Mouse (Mus musculus): ENCODE data around the gene Pbld2.

Gene Pbld2

DNA sequence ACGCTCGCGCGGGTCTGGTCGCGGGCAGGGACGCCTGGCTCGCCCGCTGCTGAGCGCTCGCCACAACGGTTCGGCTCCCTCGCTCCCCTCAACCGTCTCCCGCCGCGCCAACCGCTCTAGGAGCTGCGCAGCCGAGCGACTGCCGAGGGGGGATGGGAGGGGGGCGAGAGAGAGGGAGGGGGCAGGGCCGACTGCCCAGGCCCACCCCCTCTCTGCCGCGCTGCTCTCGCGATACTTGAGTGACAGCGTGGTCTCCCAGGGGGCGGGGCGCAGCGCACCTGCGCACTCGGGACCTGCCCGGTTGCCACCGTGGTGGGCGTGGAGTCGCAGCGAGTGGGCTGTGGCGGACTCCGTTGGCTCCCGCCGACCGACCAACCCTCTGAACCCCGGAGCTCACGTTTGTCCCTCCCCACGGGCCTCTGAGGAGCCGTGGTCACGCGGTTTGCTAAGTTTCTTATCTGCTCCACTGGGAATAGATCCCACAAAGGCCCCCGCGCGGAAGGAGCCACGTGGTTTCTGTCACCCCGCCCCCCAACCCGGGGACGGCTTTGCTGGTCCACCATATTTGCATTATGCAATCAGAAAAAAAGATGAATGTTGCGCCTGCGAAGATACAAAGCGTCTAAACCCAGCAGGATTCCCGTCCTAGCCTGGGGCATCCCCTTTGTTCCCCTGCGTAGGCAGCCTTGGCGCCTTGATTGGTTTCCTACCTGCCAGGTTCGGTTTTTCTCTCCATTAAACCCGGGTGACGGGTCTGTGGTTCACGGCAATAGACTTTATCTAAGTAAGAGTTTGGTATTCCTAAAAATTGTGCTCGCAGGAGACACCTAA lies at the start of gene Pbld2, which contains the start of gene Hnrnph3:
Gene Pbld2 (plus strand): TSS at position 567 of the 831 bp plus-strand sequence.
Gene Hnrnph3 (minus strand): TSS at position 469 of the 831 bp plus-strand sequence.
- DNase-seq = peak; percentile 99

DNA sequence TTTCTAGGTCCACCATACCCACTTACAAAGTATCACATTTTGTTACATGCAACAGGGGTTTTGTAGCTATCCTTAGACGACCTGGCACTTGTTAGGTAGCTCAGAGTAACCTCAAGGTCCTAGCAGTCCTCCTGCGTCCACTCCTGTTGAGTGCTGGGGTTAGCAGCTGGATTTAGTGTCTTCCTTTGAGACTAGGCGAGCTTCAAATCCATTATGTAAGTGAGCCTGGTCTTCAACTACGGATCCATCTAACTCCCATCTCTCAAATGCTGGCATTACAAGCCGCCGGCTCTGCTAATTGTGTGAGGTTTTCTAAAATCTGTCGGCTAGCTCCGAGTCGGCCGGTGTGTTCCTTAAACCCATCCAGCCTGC lies 44.5 kb upstream of the Pbld2 start:
- DNase-seq = no peak

DNA sequence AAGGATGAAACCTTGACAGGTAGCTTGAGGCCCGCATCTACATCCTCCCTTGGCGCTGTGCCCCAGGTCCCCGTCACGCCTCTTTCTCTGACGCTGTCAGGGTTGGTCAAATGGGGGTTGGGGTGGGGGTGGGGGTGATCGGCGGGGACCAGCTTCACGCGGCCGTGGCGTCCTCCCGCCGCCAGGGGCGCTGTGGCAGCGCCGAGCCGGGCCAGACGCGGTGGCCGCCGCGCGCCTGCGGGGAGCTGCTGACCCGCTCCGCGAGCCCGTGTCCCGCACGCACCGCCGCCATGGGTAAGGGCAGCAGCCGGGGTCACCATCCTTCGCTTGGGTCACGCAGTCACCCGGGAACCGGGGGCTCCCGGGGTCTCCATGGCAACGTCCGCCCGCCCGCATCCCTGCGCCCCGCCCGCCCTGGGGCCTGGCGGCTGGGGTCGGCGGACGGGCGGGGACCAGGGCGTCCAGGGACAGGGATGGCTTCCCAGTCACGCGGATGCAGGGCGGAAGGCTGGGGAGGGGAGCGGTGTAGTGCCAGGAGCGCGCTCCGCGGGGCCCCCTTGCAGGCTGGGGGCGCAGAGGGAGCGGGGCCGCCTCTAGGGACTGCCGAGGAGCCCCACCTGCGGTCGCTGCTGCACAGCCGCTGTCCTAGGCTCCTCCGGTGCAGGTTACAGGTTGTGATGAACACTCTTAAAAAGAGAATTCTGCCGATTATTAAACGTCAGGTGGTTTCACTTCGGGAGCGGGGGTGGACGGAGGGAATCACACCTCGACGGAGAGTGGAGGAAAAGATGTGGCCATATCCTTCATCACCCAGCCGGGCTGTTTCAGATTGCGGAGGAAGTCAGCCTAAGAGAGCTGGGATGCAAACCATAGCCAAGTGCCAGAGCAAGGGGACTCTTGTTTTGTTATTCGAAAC lies 43.8 kb upstream of the Pbld2 start, which contains the start of gene Rufy2:
Gene Rufy2 (plus strand): TSS at position 185 of the 916 bp plus-strand sequence.
- peak; percentile 97 to 99 for DNase-seq

DNA sequence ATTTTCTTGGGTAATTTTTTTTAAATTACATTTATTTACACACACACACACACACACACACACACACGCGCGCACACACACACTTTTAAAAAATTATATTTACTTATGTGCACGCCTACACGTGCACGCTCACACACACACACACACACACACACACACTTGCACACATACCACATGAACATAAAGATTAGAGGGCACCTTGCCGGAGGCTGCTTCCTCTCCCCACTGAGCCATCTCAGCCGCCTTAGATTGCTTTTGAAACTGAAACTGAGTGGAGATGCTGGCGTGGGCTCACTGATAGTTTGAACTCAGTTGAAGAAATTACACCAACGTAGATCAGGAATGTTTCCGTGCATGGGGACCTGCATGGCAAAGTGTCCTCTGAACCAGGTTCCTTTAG lies 40.0 kb upstream of the Pbld2 start:
- DNase-seq = no peak

DNA sequence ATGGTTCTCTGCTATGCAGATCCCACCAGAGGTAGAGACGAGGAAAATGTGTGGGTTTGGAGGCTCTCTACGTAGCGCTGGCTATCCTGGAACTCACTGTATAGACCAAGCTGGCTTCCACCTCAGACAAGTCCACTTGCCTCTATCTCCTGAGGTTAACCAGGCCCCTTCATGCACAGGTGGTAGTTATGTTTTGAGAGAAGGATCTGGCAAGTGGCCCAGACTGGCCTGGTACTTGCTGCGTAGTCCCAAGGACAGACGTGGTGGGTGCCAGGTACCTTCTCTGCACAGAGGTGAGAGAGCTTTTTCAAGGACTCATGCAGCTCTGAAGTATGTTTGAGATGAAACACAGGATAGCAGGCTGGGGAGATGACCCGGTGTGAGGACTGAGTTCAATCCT lies 39.6 kb upstream of the Pbld2 start:
- peak in 1 of 2 experiments; percentile 63 for DNase-seq

DNA sequence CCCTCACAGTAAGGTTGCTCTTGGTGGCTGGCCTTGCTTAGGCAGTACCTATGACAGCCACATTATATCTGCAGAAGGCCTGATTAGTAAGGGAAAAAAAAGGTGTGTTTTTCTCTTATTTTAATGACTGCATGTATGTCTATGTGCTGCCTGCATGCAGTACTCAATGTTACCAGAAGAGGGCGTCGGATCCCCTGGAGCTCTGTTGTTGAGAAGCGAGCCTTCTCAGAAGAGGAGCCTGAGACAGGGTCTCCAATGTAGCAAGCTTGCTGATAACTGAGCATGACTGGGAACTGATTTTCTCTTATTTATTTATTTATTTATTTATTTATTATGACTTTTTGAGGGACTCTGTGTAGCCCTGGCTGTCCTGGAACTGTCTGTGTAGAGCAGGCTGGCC lies 36.8 kb upstream of the Pbld2 start:
- DNase-seq = peak; percentile 24 to 44

DNA sequence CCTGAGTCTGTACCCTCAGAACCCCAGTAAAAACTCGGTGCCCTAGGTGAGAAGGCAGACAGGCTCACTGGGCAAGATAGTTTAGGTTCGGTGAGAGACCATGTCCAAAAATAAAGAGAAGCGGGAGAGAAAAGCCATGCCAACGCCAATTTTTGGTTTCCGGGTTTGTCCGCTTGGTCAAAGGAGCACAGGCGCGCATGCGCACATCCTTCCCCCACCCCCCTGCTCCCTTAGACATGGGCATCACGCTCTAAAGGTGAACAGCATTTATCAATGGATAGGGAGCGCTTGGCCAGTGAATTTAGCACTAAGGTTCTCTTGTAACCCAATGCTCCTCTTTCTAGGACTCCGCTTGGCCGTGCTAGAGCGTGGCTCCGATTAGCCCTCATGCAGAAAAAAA lies 33.5 kb upstream of the Pbld2 start:
- no peak for DNase-seq

DNA sequence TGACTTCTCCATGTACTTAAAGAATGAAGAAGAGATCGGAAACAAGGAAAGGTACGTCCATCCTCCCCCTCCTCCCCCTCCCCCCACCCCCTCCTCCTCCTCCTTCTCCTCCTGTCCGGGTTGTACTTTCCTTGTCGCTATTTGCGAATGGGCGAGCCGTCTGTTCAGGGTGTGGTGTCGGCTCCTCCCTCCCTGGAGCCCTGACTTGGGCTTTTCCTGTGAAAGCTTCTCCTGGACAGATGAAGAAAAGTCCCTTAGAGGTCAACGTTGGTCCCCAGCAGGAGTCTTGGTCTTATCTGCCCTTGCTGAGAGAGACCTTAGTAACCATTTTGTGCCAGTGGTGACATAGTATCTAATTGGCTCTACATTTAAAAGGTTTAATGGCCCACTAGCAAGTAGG lies 30.1 kb upstream of the Pbld2 start:
- DNase-seq = no peak

DNA sequence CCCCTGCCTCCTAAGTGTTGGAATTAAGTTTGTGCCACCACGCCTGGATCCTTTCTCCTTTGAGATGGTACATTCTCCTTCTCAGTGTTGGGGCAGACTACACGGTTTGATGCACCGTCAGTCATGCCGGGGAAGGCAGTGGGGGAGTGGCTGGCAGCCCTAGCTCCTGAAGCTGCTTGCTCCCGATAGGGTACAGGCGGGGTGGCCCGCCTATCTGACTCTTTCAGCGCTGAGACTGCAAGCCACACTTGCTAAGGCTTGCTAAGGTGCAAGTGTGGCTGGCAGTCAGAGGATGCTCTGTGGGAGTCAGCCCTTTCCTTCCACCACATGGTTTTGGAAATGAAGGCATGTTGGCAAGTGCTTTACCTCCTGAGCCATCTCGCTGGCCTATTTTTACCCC lies 23.5 kb upstream of the Pbld2 start:
- DNase-seq = no peak

DNA sequence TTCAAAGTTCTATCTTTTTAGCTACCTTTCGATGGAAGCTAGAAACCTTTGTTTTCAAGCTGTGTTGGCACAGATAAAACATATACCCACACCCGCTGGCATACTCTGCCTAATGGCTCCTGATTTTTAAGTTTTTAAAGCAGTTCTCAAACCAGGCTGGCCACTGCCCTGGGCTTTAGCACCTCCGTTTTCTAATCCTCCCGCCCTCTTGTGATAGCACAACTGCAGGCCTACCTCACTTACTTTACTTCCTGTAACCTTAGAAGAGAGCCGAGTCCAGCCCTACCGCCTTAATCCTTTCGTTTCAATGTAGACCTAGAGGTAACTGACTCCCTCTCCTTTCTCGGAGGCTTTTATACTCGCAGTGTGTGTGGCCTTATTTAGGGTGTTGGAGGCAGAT lies 20.9 kb upstream of the Pbld2 start:
- no peak for DNase-seq

DNA sequence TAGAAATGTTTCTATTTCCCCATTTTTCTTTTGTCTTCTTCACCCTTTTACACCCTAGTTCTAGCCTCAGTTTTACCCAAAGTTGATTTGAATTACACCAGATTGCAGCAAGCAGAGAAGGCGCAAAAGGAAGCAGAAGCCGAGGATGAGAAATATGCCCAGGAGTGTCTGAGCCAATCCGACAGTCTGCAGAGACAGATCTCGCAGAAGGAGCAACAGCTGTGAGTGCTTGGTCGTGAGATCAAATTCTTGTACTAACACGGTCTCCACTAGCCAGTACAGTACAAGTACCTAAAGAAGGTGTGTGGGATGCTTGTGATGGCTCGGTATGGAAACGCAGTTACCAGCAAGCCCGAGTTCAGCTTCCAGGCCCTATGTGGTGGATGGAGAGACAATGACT lies 19.6 kb upstream of the Pbld2 start:
- DNase-seq = no peak

DNA sequence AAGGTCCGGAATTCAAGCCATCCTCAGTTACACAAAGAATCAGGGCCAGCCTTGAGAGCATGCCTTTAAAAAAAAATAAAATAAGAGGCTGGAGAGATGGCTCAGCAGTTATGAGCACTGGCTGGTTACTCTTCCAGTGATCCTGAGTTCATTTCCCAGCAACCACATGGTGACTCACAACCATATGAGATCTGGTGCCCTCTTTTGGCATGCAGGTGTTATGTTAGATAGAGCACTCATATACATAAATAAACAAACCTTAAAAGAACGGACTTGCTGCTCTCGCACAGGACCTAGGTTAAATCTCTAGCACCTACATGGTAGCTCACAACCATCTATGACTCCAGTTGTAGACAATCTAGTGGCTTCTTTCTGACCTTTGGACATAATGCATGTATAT lies 15.9 kb upstream of the Pbld2 start:
- no peak for DNase-seq

DNA sequence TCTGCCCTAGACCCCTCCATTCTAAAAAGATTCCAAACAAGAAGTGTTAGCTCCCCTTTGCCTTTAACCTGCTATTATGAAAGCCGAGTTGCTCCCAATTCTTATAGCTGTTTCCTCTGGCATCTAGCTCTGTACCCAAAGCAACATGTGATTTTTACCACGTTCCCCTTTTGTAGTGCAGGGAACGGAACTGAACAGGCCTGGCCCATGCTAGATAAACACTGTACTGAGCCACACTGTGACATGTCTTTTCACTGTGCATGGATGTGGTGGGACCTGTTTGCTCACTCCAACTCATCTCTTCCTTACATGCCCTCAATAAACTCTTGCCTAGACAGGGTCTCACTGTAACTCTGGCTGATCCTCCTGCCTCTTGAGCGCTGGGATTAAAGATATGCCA lies 13.8 kb upstream of the Pbld2 start:
- DNase-seq = no peak

DNA sequence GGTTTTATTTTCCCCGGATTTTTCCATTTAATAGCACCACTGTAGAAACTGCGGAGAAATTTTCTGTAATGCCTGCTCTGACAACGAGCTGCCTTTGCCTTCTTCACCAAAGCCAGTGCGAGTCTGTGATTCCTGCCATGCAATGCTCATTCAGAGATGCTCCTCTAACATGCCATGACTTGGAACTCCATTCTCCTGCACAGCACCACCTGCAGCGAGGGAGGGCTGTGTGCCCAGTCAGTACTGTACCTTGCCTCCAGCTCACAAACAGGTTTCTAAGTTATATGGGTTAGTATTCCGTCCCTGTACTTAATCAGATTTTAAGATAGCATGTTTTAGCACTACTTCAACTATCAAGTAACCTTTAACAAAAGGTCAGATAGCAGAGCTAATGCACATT lies 12.6 kb upstream of the Pbld2 start:
- peak; percentile 62 to 75 for DNase-seq

DNA sequence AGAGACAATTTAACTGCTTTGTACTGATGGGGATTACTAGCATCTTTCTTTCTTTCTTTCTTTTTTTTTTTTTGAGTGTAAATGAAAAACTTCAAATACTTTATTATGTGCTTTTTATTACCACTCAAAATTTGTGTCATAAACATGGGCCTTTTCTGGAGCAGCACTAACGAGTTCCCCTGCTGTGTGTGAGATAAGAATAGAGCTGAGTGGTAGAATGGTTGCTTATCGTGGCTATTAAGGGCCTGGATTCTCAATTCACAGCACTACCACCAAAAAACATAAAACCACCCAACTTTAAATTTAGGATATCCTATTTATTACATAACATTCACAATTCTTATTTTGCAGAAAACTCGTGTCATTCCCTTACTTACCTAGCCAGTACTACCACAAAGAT lies 10.6 kb upstream of the Pbld2 start:
- no peak for DNase-seq

DNA sequence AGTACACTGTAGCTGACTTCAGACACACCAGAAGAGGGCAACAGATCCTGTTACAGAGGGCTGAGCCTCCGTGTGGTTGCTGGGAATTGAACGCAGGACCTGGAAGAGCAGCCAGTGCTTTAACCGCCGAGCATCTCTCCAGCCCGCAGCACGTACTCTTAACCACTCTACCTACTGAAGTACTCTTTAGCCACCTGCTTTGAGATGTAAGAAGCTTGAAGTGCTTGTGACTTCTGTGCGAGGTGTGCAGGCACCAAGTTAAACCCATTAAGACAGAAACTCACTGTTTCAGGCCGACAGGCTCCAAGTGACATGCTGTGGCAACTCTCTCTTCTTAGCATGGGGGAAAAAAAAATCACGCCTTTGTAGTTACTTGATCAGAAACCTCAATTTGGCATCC lies 9.9 kb upstream of the Pbld2 start:
- no peak for DNase-seq

DNA sequence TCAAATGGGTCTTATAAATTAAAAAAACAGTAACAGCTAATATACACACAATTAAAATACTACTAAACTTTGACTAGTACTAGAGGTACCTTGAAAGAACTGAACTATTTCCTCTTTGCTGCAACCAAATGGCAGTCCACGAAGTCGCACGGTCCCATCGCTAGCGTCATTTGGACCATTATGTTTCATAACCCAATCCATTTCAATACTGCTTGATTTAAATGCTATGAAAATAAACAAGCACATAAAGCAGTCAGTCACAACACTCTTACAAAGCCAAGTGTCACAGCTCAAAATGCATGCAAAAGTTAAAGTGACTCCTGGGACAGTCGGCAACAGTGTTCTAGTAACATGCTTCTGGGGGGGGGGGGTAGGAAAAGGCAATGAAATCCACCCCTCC lies 4.8 kb upstream of the Pbld2 start:
- no peak for DNase-seq

DNA sequence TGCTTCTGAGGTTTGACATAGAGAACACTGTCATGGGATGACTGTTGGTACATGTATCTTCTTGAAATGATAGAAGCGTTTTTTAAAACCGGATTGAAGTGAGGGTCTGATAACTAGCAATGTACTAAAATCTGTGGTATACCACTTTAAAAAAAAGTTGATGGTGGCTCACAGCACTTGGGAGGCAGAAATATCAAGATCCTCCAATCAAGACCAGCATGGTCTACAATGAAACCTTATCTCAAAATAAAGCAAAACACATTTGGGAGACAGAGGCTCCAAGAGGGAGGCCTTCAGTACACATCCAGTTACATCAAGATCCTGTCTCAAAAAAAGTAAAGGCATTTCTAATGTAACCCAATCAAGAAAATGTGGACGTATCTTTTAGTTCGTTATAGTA lies 2.4 kb upstream of the Pbld2 start:
- DNase-seq = no peak

DNA sequence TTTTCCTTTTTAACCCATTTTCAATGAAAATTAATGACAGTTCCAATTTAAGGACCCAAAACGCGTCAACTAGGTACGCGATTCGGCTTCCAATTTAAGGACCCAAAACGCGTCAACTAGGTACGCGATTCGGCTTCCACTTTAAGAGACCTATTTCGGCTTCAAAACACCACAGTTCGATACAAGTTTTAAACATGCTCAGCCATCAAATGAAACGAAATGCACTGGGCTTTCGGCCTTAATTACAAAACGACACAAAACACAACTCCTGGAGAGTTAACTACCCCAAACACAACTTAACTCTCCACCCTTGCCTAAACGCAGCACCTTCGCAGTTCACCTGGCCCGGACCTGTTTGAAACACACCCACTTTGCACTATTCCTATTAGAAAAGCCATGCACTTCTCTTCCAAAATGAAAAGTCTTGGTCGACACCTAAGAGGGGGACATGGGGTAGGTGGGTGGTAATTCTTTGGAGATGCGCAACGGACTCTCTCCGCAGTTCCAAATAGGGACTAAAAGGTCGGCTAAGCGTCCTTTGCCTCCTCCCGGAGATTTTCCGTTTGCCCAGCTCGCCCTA lies 1.5 kb upstream of the Pbld2 start:
- no peak for DNase-seq

DNA sequence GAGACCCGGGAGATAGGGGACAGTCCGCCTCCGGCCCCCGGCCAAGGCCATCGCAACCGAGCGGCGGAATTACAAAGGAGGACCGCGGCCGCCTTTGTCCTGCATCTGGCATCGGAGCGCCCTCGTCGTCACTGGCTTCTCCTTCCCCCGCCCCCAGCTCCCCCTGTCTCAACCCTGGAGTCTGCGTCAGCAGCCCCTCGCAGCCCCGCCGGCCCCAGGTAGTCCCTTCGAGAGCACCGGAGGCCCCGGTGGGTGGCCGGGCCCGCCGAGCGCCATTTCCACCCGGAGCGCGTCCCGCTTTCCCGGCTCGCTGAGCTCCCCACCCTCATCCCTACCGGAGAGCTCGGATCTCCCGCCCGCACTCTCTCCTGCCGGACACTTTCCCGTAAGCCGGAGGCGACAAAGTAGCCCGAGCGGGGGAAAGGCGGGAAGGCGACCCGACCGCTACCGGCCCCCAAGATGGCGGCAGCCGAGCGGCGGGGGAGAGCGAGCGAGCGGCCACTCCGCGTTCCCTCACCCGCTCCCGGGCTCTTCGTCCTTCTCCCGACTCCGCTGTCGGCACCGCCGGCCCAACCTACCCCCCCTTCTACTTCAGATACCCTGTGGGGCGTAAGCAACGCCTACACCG lies 880 bp upstream of the Pbld2 start:
- DNase-seq = peak; percentile 80 to 81

DNA sequence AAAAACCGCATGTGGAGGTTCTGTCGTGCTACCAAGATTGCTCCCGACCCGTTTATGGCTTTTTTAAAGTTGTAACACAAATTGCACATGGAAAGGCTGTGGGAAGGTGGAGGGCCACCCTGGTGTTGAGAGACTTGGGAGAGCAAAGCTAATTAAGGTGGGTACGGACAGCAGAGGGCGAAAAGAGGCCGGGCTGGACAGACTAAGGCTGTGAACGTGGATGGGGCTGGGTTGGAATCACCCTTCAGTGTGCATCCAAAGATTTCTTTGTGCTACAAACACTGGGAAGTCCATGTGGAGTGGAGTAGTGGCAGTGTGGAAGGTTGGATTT lies 430 bp downstream of the Pbld2 start:
- peak in 1 of 2 experiments; percentile 81 for DNase-seq

DNA sequence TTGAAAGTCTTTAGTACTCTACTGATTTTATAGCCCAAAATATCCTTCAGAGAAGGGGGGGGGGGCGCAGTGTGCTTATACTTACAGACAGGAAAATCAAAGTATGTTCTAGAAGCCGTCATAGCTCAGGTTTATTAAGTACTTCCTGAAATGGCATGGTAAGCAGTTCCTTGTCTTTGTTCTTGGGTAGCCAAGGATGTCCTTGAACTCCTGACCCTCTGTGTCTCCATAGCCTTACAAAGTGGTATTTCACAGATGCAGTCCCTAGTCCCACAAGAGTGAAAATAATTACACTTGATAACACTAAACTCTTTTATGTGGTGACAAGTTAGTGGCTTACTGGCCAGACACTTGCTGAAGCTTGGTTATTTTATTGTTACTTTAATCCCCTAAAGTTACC lies 901 bp downstream of the Pbld2 start:
- DNase-seq = no peak

DNA sequence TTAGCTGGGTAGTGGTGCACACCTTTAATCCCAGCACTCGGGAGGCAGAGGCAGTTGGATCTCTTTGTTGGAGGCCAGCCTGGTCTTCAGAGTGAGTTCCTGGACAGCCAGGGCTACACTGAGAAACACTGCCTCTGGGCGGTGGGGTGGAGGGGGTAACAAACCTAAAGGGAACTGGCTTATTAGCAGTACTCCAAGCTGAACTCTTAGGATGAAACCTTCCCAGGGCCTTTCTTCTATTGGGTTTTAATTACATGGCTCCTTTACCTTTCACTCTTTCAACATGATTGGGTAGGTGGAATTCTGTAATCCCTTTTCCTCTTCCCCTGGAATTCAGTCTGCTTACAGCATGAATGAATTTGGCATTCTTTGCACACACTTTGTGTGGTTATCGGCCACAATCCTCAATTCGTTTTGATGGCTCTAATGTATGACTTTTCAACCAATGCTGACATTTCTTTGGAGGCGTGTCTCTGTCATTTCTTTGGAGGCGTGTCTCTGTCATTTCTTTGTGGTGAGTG lies 1.4 kb downstream of the Pbld2 start:
- DNase-seq = no peak
